In genomic region chr17:24736330-24737051, GRCm38 (mm10) we compare ENCODE assay signal across 8 mouse cellular contexts. TPM values are rescaled to one million over a fixed set of nuclear protein-coding genes. Genes with fewer than 3 reads are reported as not detected.
DNase-seq lines count a peak whose midpoint lies in the region; ATAC-seq and TF ChIP-seq lines count a peak whose summit lies in the region.

TSS of gene Msrb1 (plus strand) at chr17:24736642.

- intact Hi-C loops in heart, postnatal 36 days (cut with DNase I) = no loop called here

- DNase-seq in G1E (ENCODE audit: low spot score) = peak; percentile 99
- DNase-seq in cerebellum, adult 18-20 months = peak; percentile 89 to 98
- DNase-seq in heart, postnatal 36 days = peak; percentile 92 to 93
- peak; percentile 91 to 96 for DNase-seq in layer of hippocampus, adult 2 months (ENCODE audit: low spot score in 2 of 2)
- DNase-seq in lung, embryonic 14.5 days = peak; percentile 99
- DNase-seq in thymus, adult 2 months = peak; percentile 97

- H3K4me3 ChIP-seq in G1E (ENCODE audit: low read depth, low read length) = peak within 1 kb of the TSS; percentile 74
- H3K4me3 ChIP-seq in forebrain, embryonic 16.5 days (replicated peaks; ENCODE audit: low read length) = peak within 1 kb of the TSS; percentile 66
- peak within 1 kb of the TSS; percentile 86 for H3K4me3 ChIP-seq in layer of hippocampus, adult 2 months
- peak within 1 kb of the TSS; percentile 65 for H3K4me3 ChIP-seq in lung, embryonic 14.5 days (ENCODE audit: low read depth, low read length)
- H3K4me3 ChIP-seq in olfactory bulb, adult 2 months (ENCODE audit: insufficient read depth, low read depth, low read length) = peak within 1 kb of the TSS; percentile 85
- H3K4me3 ChIP-seq in thymus, adult 2 months (ENCODE audit: control insufficient read depth, insufficient read depth, low read length) = peak within 1 kb of the TSS; percentile 79

- peak within 1 kb of the TSS; percentile 91 for H3K4me2 ChIP-seq in forebrain, embryonic 16.5 days (ENCODE audit: low read length)
- H3K4me2 ChIP-seq in lung, embryonic 14.5 days = peak within 1 kb of the TSS; percentile 83

- H3K9me3 ChIP-seq in G1E (replicated peaks) = no peaks in the 10 kb centered on the region
- no peaks in the 10 kb centered on the region for H3K9me3 ChIP-seq in forebrain, embryonic 16.5 days (ENCODE audit: control insufficient read depth, low read length)
- no peaks in the 10 kb centered on the region for H3K9me3 ChIP-seq in lung, embryonic 14.5 days (ENCODE audit: low read depth, low read length)

- peaks cover 33% of the 10 kb centered on the region for H3K4me1 ChIP-seq in G1E (ENCODE audit: insufficient read depth, low read depth, low read length)
- peaks cover 10% of the 10 kb centered on the region for H3K4me1 ChIP-seq in forebrain, embryonic 16.5 days (replicated peaks; ENCODE audit: control insufficient read depth, insufficient read depth, low read length)
- peaks cover 11% of the 10 kb centered on the region for H3K4me1 ChIP-seq in lung, embryonic 14.5 days (ENCODE audit: insufficient read depth)
- peaks cover 10% of the 10 kb centered on the region for H3K4me1 ChIP-seq in olfactory bulb, adult 2 months (ENCODE audit: control insufficient read depth, insufficient read depth, low read length)
- H3K4me1 ChIP-seq in thymus, adult 2 months (replicated peaks; ENCODE audit: control insufficient read depth, insufficient read depth, low read length) = peaks cover 12% of the 10 kb centered on the region

- peaks cover 10% of the 10 kb centered on the region; the same call in 1 of the 2 replicates for H3K27me3 ChIP-seq in G1E (ENCODE audit: insufficient read depth, low read length)
- H3K27me3 ChIP-seq in forebrain, embryonic 16.5 days (replicated peaks; ENCODE audit: control insufficient read depth, insufficient read depth, low read length) = no peaks in the 10 kb centered on the region
- H3K27me3 ChIP-seq in lung, embryonic 14.5 days (ENCODE audit: insufficient read depth, low read length) = no peaks in the 10 kb centered on the region
- no peaks in the 10 kb centered on the region for H3K27me3 ChIP-seq in thymus, adult 2 months (ENCODE audit: control insufficient read depth, insufficient read depth, low read length)

- peak within 1 kb of the TSS; percentile 65 for H3K9ac ChIP-seq in forebrain, embryonic 16.5 days (replicated peaks; ENCODE audit: low read depth, low read length)
- H3K9ac ChIP-seq in lung, embryonic 14.5 days = peak within 1 kb of the TSS; percentile 76

- peaks cover 38% of the 10 kb centered on the region for H3K36me3 ChIP-seq in G1E (replicated peaks)
- H3K36me3 ChIP-seq in forebrain, embryonic 16.5 days (ENCODE audit: control insufficient read depth, insufficient read depth) = no peaks in the 10 kb centered on the region
- no peaks in the 10 kb centered on the region for H3K36me3 ChIP-seq in lung, embryonic 14.5 days (ENCODE audit: insufficient read depth)
- no peaks in the 10 kb centered on the region; the same call in 1 of the 2 replicates for H3K36me3 ChIP-seq in thymus, adult 2 months (ENCODE audit: control insufficient read depth, insufficient read depth, low read length)

- ATAC-seq in G1E (ENCODE audit: extremely low read depth, insufficient number of reproducible peaks, low FRiP score, poor library complexity, severe bottlenecking) = peak; percentile 99
- ATAC-seq in forebrain, embryonic 16.5 days = peak; percentile 98
- peak; percentile 97 for ATAC-seq in lung, embryonic 14.5 days (ENCODE audit: insufficient read depth)

- no peak for TF ChIP-seq CTCF in G1E (IDR thresholded peaks at IDR 0.05; ENCODE audit: low read depth, low read length)
- no peak for TF ChIP-seq CTCF in layer of hippocampus, adult 2 months (conservative IDR thresholded peaks at IDR 0.05)
- no peak for TF ChIP-seq CTCF in lung, embryonic 14.5 days (IDR thresholded peaks at IDR 0.05; ENCODE audit: low read depth)
- no peak for TF ChIP-seq CTCF in olfactory bulb, adult 2 months (IDR thresholded peaks at IDR 0.05; ENCODE audit: insufficient read depth, low read depth, low read length)
- TF ChIP-seq CTCF in thymus, adult 2 months (IDR thresholded peaks at IDR 0.05; ENCODE audit: borderline replicate concordance, control insufficient read depth, extremely low read depth, insufficient read depth, low read length, poor library complexity) = peak; percentile 34; the same call in 1 of the 2 replicates

- peak within 1 kb of the TSS; percentile 31; the same call in 1 of the 2 replicates for H3K27ac ChIP-seq in forebrain, embryonic 16.5 days (ENCODE audit: low read length)
- peak within 1 kb of the TSS; percentile 82 for H3K27ac ChIP-seq in layer of hippocampus, adult 2 months
- peak within 1 kb of the TSS; percentile 59 for H3K27ac ChIP-seq in lung, embryonic 14.5 days (ENCODE audit: low read depth)
- H3K27ac ChIP-seq in olfactory bulb, adult 2 months (ENCODE audit: insufficient read depth, low read depth, low read length) = no peak within 1 kb of the TSS
- peak within 1 kb of the TSS; percentile 17 for H3K27ac ChIP-seq in thymus, adult 2 months (ENCODE audit: control insufficient read depth, insufficient read depth, low read length)

- WGBS in forebrain, embryonic 16.5 days = 3% methylated on average over 29 of the region's 29 CpGs
- 2% methylated on average over 29 of the region's 29 CpGs for WGBS in lung, embryonic 14.5 days
- WGBS in olfactory bulb, adult 2 months = 1% methylated on average over 29 of the region's 29 CpGs
- 2% methylated on average over 29 of the region's 29 CpGs for WGBS in thymus, adult 2 months

- TF ChIP-seq POLR2A in olfactory bulb, adult 2 months (IDR thresholded peaks at IDR 0.05; ENCODE audit: insufficient read depth, low read depth, low read length) = peak; percentile 27; the same call in 1 of the 2 replicates
- peak; percentile 53 for TF ChIP-seq POLR2A in thymus, adult 2 months (IDR thresholded peaks at IDR 0.05; ENCODE audit: control insufficient read depth, extremely low read depth, insufficient read depth, low read length, poor library complexity)

RNA-seq across cellular contexts. Expression of gene Msrb1, which starts in this region (rescaled TPM):
- total RNA-seq in G1E (2014; fragmentation: Nextera tagmentation) = 62.0 and 76.8 TPM in 2 replicates
- 34.6 and 39.2 TPM in 2 replicates for total RNA-seq in G1E (2017)
- polyA plus RNA-seq in G1E (2012) = 10.1 and 14.6 TPM in 2 replicates
- 20.0 and 21.1 TPM in 2 replicates for polyA plus RNA-seq in forebrain, embryonic 16.5 days (2015; fragmentation: Nextera tagmentation; extraction: Ambion mirVana)
- 100 to 1,000 TPM; 160 to 183 TPM for total RNA-seq in heart, postnatal 36 days (2021)
- total RNA-seq in layer of hippocampus, adult 2 months (2021) = 10 to 100 TPM; 32.0 to 40.8 TPM
- polyA plus RNA-seq in lung, embryonic 14.5 days (2014; fragmentation: Nextera tagmentation; extraction: Ambion mirVana) = 35.2 and 37.8 TPM in 2 replicates
- polyA plus RNA-seq in olfactory bulb, adult 2 months (2012; ENCODE audit: insufficient read depth, insufficient read length, low replicate concordance, missing spikeins) = not detected in 2 replicates
- 90.7 and 91.5 TPM in 2 replicates for polyA plus RNA-seq in thymus, adult 2 months (2012; rRNA removed)

Comparison
In these comparisons a context has a peak if more than half of its experiments do, and no peak if none do; other contexts are left out.
1. RNA of gene Msrb1 (polyA plus RNA-seq): 90.7 to 91.5 TPM in thymus, adult 2 months, 35.2 to 37.8 TPM in lung, embryonic 14.5 days, 20.0 to 21.1 TPM in forebrain, embryonic 16.5 days and 10.1 to 14.6 TPM in G1E; not detected in olfactory bulb, adult 2 months; every median in the first group is over 10 times any median in the second.
2. Peak in every context shown above with its lines, with median percentiles within 50 percentile points of each other: ATAC-seq, DNase-seq and H3K4me3 ChIP-seq.